In genomic region chr16:66921414-66921915, GRCm38 (mm10) we compare ENCODE assay signal across 23 mouse cellular contexts.
A peak's percentile ranks its signal among the peaks of the same experiment; 100 is the strongest.
DNase-seq lines count a peak whose midpoint lies in the region; TF ChIP-seq lines count a peak whose summit lies in the region.
"Had no signal": no experiment of that assay in that cellular context is flagged by ENCODE, and none has a peak within 500 bp of the region (broad histone marks: within the 10 kb centered on the region; RNA-seq: fewer than 3 reads in every experiment).

No protein-coding gene starts in this region.

- H3K27ac ChIP-seq in left cerebral cortex, adult 2 months: peak overlapping the region; percentile 40; the same call in 1 of the 2 replicates
- H3K27ac ChIP-seq in embryonic fibroblast, embryonic 13.5 days (ENCODE audit: insufficient read depth, low read length): peak overlapping the region; percentile 99
- H3K27ac ChIP-seq: heart, adult 2 months; heart, embryonic 10.5 days; heart, embryonic 13.5 days; hindbrain, embryonic 14.5 days; hindbrain, postnatal 0 days had no signal

- intact Hi-C loops in left cerebral cortex, adult 2 months (cut with DNase I): no loop called here

- DNase-seq in left cerebral cortex, adult 2 months (ENCODE audit: extremely low spot score in 1 of 2, low spot score in 2 of 2): no peak
- no peak for DNase-seq in left cerebral cortex, adult 9 months (ENCODE audit: low spot score in 2 of 2)
- peak; percentile 15 for DNase-seq in 3134 (ENCODE audit: extremely low read depth, insufficient read length, low spot score)
- DNase-seq in 416B (ENCODE audit: low read depth): peak; percentile 16
- no peak for DNase-seq in kidney, adult 9 months
- no peak for DNase-seq in thymus, postnatal 10 days (ENCODE audit: low spot score in 2 of 2)
- DNase-seq: adrenal gland, adult 8-10 months; adrenal gland, postnatal 25 days; B cell, adult 2 months; cerebellum, adult 18-20 months; cerebellum, adult 9-10 months; cerebellum, postnatal 14 days; forebrain, postnatal 0 days; gastrocnemius, postnatal 10 days; gastrocnemius, postnatal 36 days; heart, adult 2 months; heart, postnatal 14 days; heart, postnatal 4 days had no signal

- peaks cover 6% of the 10 kb centered on the region; the same call in 1 of the 2 replicates for H3K4me1 ChIP-seq in embryonic fibroblast, embryonic 13.5 days (ENCODE audit: control insufficient read depth, insufficient read depth, low read length)
- H3K4me1 ChIP-seq: heart, embryonic 10.5 days; heart, embryonic 13.5 days had no signal

- TF ChIP-seq CTCF in left cerebral cortex, adult 2 months (IDR thresholded peaks at IDR 0.05): no peak
- TF ChIP-seq CTCF in embryonic fibroblast, embryonic 13.5 days (IDR thresholded peaks at IDR 0.05; ENCODE audit: borderline replicate concordance, insufficient read depth, low read length): no peak

- H3K4me3 ChIP-seq in left cerebral cortex, adult 2 months: no peak overlapping the region
- no peak overlapping the region for H3K4me3 ChIP-seq in embryonic fibroblast, embryonic 13.5 days (ENCODE audit: insufficient read depth, low read length)
- H3K4me3 ChIP-seq: heart, adult 2 months; heart, embryonic 10.5 days; heart, embryonic 13.5 days had no signal

- TF ChIP-seq POLR2A in embryonic fibroblast, embryonic 13.5 days (IDR thresholded peaks at IDR 0.05; ENCODE audit: low read depth, low read length): no peak

Comparison
In these comparisons a context has a peak if more than half of its experiments do, and no peak if none do; other contexts are left out.
1. DNase-seq: peak in 3134 (single experiment) and 416B (single experiment); none in left cerebral cortex, adult 2 months (0 of 2), left cerebral cortex, adult 9 months (0 of 2), kidney, adult 9 months (single experiment) and thymus, postnatal 10 days (0 of 2).